Mouse (Mus musculus): ENCODE data around the gene Tnfrsf1a.

Tnfrsf1a gene

DNA sequence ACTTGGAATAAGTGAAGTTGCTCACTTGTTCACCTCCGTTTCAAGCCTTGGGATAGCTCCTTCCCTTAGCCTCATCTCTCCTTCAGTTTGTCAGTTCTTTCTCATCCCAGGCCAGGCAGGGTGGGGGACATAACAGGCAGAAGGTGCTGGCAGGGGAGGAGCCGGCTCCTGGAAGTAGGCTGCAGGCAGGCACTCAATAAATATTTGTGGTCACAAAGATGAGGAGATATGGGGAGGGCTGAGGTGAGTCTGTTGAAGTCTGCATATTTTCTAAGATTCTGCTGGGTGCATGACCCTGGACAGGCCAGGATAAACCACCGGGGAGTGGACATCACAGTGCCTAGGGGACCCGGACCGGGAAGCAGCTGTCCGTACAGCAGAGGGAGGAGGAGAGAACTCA lies 25.6 kb upstream of the Tnfrsf1a start:
- DNase-seq (ENCODE audit: low spot score): no peak

DNA sequence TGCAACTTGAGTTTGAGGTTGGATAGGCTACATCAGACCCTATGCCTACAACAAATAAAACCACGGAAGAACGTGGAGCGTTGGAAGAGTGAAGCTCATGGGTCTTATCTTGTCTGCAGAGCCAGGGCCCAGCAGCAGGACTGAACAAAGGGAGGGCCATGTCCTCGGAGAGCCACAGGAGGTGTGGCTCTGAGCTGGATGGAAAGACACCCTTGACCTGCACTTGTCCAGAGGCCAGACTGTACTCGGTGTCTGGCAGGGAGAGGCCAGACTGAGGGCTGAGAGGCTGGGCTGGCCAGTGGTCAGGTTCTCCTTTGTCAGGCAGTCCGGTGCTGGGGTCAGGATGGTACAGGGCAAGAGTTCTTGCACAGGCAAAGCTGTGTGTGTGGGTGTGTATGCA lies 23.8 kb upstream of the Tnfrsf1a start:
- DNase-seq (ENCODE audit: low spot score): no peak

DNA sequence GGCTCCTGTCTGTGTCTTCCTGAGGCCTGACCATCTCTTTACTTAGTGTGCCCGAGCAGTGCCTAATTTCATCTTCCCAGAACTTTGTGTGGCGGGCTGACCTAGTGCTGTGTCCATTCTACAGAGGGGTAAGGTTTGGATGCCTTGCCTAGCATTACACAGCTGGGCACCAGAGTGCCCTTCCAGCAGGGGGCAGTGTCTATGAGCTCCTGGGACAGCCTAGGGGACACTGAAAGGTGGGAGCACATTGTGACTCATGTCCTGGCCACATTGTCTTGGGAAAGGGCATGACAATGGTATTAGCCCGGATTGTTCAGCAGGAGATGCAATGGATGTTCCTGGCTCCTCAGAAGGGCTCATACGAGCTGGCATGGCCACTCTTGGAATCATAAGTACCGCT lies 20.9 kb upstream of the Tnfrsf1a start:
- no peak for DNase-seq (ENCODE audit: low spot score)

DNA sequence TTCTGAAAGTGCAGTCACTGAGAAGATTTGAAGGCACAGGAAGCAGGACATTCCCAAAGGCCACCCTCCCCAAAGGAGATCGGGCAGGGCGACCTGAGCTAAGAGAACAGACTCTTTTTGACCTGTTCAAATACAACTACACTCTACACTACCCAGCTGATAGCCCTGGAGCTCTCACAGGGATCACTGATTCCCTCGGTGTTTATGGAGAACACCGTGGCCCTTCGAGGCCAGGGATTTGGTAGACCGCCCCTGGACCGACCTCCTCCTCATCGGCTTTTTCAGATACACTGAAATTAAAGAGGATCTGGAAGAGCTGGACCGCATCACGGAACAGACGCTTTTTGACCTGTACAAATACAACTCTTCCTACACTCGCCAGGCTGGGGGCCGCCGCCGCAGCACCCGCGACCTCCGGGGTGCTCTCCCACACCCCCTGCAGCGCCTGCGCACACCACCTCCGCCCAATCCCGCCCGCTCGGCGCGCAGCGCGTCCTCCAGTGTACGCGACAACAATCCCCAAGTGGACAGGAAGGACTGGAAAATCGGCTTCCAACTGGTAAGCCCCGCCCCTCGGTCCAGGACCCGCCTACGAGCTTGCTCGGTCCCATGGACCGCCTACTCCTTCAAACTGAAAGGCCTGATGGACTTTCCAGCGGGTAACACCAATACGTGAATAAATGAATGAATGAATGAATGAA lies 18.4 kb upstream of the Tnfrsf1a start:
- DNase-seq (ENCODE audit: low spot score): peak; percentile 66

DNA sequence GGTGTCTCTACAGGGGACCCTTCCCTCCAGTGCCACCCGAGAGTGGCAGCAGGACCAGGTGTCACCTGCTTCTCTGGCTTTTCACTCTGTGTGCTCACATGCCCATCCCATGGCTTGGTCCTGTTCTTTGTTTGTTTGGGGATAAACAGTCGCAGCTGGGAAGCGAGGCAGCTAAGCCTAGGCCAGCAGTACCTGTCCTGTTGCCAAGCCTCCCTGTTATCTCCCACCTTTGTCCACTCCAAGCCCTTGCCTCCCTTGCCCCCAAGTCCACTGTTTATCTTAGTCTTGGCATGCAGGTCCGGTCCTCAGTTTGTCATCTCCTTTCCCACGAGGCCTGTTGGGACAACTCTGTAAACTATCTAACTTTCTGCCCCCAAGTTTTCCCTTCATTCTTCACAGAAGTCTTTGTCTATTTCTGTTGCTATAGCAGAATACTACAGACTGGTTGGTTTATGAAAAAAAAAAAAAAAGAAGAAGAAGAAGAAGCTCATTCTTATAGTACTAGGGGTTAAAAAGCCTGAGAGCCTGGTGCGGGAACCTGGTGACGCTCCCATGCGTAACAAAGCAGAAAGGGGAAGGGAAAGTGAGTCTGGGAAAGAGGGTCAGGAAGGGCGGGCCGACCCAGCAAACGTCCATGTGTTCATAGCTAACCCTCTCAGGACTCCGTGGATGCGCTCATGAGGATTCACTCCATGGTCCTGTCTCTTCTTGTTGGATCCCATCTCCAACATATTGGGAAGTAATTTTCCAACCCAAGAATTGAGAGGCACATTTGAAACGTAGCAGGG lies 15.9 kb upstream of the Tnfrsf1a start:
- no peak for DNase-seq (ENCODE audit: low spot score)

DNA sequence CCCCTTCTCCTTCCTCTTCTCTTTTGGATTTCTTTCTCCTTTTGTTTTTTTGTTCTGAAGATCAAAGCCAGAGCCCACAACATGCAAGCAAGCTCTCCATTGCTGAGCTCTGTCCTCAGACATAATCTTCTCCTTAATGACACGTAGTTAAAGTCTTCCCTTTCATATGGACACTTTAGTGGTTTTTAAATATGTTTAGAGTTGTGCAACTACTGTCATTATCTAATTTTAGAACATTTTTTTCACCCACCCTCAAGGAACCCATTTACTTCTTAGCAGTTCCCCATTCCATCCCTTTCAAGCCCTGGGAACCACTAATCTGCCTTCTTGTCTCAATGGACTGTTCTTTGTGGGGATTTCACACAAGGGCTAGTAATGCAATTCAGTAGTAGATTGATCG lies 14.8 kb upstream of the Tnfrsf1a start:
- DNase-seq (ENCODE audit: low spot score): no peak

DNA sequence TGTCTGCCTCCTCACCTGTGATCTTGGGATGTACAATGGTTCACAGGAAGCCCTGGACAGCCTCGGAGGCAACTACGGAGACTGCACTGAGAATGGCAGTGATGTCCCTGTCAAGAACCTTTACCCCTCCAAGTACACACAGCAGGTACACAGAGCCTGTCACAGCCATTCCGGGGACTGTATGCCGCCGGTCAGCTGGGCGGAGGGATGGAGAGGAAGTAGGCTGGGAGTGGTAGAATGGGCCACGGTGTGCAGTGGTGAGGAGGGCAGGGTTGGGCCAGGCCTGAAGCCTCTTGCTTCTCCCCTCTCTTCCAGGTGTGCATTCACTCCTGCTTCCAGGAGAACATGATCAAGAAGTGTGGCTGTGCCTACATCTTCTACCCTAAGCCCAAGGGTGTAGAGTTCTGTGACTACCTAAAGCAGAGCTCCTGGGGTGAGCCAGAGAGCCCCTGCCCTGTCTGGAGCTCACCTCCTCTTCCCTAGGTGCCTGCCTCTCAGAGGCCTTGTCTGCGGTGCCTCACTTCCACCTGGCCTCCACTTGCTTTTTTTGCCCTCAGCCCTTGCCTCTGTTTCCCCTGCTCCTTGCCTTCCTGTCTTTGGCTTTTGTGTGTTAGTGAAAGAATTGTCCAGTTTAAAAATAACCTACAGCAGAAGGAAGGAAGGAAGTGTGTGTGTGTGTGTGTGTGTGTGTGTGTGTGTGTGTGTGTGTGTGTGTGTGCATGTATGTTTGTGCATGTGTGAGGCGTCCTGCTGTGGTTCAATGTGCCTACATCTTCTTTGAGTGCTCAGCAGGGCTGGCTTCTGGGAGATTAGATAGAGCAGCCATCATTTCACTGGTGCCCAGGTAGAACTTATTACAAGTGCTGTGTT lies 10.1 kb upstream of the Tnfrsf1a start:
- DNase-seq (ENCODE audit: low spot score): no peak

DNA sequence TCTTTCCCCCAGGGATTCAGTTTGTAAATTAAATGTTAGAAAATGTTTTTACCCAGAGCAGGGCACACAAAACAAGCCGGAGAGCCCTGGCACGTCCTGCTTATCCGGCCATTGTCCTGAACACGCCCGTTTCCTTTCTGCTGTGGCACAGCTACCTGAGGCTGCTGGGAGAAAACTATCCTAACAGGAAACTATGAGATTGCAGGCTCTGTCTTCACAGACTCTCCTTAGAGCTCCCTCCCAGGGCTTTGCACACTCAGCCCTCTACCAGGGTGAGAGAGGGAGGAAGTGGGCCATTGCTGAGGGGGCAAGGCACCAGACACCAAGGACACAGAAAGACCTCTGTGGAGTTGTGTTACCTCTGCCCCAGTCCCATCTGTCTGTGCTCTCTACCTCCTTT lies 8.9 kb upstream of the Tnfrsf1a start:
- DNase-seq (ENCODE audit: low spot score): no peak

DNA sequence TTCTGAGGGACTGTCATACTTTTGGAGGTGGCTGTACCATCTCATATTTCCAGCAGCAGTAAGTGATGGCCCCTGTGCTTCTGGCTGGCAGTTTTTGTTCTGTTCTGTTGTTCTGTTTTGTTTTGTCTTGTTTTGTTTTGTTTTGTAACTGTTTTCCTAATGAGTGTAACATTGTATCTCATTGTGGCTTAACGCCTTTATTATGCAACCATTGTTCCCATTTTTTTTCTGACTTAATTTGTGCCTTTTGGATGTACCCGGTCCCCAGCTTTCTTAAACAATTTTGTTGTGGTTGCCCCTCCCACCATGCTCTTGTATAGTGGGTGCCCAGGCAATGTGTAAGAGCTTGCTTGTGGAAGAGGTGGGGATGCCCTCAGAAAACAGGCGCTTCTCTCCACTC lies 7.0 kb upstream of the Tnfrsf1a start:
- DNase-seq (ENCODE audit: low spot score): no peak

DNA sequence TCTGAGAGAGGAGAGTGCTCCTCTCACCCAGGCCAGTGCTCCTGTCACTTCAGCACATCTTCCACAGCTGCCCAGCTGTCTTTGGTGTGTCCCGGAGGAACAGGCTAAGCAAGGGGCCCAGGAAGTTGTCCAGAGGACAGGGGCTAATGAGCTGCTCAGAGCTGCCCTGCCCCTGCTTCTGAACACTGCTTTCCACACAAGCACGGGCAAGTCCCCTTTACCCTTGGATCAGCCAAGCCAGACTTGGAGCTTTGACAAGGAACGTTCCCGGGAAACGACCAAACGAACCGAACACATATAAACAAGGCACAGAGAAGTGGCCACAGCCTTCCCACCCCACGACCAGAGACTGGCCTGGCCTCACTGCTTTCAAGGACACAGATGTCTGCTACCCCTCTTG lies 5.1 kb upstream of the Tnfrsf1a start:
- DNase-seq (ENCODE audit: low spot score): no peak

DNA sequence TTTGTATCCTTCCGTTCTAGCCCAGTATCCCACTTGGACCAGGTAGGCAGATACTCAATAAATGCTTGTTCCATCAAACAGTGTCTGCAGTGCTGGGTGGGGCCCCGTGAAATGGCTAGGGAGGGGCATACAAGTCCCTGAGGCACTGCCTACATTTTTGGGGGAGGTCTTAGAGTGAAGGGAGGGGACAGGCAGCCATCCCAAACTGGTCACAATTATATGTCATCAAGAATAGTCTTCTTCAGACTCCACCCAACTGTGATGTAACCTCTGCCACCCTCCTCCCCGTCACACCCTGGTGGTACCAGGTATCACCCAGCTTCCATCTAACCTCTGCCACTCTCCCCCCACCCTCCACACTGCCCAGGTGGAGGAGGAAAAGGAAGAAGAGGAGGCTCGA lies 4.3 kb upstream of the Tnfrsf1a start:
- DNase-seq (ENCODE audit: low spot score): no peak

DNA sequence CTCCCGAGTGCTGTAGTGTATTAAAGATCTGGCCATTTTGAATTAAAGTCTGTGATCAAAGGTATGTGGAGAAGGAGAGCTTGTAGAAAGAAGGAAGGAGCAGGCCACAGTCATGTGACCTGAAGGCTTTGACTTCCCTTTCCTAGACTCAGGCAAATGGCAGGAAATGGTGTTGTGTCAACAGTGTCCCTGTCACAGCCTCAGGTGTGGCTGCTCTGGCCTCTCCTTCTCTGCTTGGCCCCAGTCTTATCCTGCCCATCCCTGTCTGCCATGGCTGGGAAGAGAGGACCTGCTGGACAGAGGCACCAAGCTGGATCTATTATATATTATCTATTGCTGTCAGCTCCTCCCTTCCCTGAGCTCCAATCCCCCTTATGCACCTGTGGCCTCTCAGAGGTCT lies 3.5 kb upstream of the Tnfrsf1a start:
- DNase-seq (ENCODE audit: low spot score): no peak

DNA sequence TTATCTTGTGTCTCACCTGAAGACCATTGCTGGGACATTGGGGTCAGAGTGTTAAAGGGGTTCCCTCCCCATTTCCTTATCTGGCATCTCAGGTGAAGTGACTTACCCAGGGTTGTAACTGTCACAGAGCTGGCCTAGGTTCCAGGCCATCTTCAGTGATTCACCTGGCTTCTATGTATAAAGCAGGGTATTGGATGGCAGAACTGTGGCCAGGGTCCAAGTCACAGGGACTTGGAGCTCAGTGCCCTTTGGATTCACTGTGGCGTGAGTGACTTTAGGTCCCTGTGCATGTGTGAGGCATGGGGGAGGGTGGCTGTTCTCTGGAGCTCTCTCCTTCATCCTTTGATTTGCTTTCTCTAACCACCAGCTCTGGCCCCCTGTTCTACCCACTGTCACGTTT lies 3.1 kb upstream of the Tnfrsf1a start:
- DNase-seq (ENCODE audit: low spot score): no peak

DNA sequence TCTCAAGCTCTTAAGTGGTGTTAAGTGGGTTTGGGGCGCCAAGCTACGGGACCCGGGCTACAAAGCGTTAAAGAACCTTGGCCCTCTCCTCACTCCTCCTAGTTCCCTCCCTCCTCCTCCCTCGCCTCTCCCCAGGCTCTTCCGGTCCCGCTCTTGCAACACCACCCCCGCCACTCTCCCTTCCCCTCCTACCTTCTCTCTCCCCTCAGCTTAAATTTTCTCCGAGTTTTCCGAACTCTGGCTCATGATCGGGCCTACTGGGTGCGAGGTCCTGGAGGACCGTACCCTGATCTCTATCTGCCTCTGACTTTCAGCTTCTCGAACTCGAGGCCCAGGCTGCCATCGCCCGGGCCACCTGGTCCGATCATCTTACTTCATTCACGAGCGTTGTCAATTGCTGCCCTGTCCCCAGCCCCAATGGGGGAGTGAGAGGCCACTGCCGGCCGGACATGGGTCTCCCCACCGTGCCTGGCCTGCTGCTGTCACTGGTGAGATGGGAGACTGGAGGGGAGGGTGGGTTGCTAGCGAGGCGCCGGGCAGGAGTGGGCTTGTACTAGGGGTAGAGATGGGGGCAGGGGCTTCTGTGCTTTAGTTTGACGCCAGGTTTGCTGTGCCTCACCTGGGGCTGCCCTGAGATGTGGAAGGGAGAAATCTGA lies 541 bp downstream of the Tnfrsf1a start:
- DNase-seq (ENCODE audit: low spot score): no peak

DNA sequence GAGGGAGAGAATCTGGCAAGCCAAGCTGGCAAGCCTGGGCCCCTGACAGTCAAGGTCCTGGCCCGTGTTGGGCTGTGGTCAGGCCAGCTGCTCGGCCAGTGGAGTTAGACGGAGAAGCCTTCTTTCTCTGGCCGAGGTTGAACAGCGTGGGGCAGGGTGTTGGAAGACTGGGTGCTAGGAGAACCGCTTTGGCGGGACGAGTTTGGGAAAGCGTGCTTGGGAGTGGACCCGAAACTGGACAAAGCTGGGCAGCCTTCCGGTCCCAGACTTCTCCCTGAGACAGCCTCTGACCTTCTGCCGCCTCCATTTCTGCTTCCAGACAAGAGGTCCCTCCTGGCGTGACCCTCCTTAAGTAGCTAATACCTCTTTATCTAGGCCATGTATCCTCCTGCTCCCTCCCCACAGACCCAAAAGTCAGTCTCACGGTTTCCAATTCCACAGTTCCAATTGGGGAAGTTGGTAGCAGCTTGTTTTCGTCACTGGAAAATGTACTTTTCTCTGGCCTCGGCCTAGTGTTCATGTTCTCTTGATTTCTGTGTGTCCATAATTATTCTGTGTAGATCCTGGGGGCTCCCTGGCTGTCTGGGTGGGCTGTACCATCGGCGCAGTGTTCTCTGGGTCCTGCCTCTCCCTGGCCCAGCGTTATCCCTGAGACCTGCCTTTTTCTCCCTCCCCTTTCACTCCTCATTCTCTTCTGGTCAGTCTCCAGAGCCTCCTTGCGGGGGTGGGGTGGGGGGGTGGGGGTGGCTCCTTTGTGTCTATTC lies 1.3 kb downstream of the Tnfrsf1a start:
- no peak for DNase-seq (ENCODE audit: low spot score)

DNA sequence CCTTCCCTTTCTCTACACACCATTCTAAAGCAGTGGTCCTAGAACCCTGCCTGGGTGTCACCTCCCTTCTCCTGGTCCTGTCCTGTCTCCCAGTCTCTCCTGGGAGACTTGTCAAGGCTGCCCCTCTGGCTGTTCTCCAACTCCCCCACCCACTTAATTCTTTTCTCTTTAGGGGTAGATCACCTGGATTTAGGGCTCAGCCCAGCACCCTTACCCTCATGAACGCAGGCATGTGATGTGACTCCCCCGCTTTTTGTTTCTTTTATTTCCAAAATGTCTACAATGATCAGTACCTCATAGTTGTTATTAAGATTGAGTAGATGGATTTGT lies 1.8 kb downstream of the Tnfrsf1a start:
- no peak for DNase-seq (ENCODE audit: low spot score)

DNA sequence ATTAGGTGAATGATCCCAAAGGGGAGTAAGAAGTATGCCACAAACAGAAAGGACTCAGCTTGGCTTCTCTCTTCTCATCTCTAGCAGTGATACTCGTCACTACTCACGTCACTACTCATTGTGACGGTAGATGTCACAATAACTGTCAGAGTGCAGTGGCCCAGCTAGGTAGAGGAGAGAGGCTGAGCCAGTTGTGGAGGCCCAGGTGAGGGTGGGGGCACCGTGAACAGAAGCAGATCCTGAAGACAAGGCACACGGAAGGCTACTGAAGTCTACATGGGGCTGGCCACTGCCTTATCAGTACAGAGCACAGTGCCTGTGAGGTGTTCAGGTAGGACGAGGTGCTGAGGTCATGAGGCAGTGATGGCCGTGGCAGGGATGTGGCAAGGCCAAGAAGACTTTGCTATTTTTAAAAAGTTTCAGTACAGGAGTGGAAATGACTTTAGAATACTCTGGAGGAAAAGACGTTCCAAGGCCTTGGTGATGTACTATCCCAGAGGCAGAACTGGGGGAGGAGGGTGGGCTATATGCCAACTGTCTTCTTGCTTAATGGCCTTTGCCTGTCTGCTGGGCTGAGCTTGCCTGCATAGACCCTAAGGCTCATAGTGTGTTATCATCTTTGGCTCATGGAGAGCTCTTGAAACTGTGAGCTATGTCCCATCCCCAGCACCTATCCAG lies 2.3 kb downstream of the Tnfrsf1a start:
- DNase-seq (ENCODE audit: low spot score): no peak

DNA sequence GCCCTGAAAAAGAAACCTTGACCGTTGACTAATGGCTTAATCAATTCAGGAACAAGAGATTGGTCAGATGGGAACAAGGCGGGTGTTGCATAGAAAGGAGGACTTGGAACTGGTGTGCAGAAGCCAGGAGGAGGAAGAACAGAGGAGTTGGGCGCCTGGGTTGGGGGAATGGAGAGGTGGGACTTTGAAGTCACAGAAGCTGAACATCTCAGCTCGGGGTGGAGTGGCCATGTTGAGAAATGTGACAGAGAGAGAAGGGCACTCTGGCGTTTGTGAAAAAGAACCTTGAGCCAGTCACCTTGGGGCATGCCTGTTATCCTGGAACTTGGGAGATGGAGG lies 2.9 kb downstream of the Tnfrsf1a start:
- no peak for DNase-seq (ENCODE audit: low spot score)

DNA sequence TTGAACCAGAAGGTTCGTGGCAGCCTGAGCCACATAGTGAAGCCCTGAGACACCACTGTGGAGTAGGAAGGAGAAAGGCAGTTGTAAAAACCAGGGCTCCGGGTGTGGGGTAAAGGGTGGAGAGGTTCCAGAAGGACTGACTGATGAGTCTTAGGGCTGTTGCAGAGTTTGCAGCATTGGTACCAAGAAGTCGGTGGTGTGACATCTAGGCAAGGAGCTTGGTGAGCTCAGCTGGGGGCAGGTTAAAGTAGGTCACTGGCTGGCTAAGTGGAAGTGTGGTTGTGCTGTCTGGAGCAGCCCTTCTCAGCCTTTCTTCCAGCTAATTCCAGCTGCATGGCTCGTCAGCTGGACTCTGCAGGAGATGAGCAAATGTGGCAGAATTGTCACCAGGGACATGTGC lies 3.6 kb downstream of the Tnfrsf1a start:
- DNase-seq (ENCODE audit: low spot score): no peak

DNA sequence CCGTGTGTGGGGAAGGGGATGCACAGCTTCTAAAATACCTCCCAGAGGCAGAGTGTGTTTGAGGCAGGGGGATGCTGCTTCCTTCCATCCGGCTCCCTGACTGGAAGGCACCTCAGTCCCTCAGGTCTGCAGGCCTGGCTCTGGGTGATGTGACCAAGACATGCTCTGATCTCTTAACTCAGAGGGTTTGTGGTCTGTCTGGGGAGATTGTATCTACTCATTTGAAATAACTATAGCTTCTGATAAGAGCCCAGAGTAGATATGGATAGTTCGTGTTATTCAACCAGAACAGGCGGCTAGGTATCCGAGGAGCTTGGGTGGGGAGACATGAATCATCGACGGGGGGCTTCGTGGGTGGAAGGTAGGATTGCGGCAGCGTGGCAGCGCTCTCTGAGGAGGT lies 4.1 kb downstream of the Tnfrsf1a start:
- DNase-seq (ENCODE audit: low spot score): no peak

DNA sequence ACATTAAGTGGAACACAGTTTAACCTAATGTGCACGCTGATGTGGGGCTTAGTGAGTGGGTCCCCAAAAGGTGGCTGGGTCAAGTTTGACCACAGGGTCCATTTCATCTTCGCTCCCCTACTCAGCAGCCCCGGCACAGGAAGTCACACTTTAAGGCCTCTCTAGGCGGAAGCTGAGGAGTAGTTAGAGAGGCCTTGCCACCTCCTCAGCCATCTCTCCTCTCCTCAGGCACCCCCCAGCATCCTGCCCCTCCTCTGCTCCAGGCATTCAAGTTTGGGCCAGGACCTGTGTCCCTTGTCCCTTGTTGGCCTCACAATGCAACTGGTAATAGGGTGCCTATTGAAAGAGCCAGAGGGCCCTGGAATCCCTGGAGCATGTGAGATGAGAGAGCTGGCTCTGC lies 4.5 kb downstream of the Tnfrsf1a start:
- no peak for DNase-seq (ENCODE audit: low spot score)
